Mouse (Mus musculus) heart, adult 11 months (tissue): ENCODE results near the gene Tor1a.

Experiments used
- DNase-seq: peaks from one replicate; pipeline ENCODE4 v3.0.0; 2022

The Tor1a gene

GRCm38 (mm10) chr2:30967352-30968327 lies at the start of gene Tor1a:
Tor1a (minus strand) TSS chr2:30967933.
- DNase-seq, result peak; percentile 99

DNA sequence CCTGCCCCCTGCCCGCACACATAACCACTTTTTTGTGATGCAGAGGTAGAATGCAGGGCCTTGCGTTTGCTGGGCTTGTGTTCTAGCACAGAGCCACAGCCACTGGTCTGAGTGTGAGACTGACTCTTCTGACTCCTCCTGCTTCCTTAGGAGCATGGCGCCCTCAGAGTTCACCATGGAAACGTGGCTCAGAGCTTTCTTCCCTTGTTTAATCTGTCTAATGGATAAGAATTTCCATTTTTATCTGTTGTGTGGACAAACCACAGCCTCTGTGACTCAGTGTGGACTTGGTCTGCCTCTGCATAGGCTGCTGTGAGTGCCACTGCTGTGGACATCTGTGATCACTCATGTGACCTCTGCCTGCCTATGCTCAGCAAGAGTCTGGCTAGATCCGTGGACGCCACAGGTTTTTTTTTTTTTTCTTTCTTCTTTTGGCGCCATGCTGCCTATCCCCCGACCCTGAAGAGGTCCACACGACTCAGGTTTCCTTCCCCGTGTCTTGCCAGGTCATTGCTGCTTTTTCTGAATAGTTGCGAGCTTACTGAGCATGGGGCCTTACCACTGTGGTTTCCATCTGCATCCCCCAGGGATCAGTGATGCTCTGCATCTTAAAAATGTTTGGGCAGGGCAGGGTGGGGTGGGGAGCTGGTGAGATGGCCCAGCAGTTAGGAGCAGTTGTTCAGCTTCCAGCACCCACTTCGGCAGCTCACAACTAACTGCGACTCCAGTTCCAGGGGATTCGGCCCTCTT lies 45.8 kb upstream of the Tor1a start:
- DNase-seq, result no peak

- DNase-seq, result no peak
Measured at GRCm38 (mm10) chr2:31007208-31007607, 39.5 kb upstream of the Tor1a start.

DNA sequence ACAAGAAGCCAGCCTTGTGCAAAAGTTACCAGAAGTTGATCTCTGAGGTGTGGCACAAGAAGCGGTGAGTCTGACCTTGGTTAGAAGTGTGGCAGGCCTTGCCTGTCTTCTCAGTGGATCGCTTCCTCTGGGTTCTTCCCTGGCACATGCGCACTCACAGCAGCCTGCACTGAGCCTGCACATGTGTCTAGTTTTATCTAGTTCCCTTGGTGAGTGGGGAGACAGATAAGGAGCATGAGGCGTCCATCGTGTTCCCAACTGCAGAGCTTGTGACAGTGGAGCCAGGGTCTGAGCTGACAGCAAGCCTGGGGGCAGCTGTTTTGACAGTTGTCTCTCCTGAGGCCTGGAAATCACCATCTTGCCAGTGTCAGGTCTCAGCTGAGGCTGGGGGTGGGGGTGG lies 38.7 kb upstream of the Tor1a start:
- DNase-seq, result peak; percentile 98

DNA sequence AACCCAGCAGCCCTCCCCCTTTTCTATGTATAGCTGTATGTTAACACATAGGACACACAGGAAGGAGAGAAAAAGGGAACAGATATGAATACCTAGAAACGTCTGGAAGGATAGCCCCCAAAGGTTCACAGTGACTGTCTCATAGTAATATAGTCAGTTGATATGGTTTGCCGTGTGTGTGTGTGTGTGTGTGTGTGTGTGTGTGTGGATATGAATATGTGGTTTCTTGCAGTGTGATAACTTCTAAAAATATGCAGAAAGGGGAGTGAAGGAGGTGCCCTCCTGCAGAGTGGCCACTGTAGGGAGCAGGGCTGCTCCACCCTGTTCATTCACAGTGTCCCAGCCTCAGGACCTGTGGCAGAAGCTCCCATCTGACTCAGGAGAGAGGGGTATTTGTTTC lies 37.7 kb upstream of the Tor1a start:
- DNase-seq, result no peak

GRCm38 (mm10) chr2:31002857-31003256 lies 35.1 kb upstream of the Tor1a start:
- DNase-seq, result no peak

DNA sequence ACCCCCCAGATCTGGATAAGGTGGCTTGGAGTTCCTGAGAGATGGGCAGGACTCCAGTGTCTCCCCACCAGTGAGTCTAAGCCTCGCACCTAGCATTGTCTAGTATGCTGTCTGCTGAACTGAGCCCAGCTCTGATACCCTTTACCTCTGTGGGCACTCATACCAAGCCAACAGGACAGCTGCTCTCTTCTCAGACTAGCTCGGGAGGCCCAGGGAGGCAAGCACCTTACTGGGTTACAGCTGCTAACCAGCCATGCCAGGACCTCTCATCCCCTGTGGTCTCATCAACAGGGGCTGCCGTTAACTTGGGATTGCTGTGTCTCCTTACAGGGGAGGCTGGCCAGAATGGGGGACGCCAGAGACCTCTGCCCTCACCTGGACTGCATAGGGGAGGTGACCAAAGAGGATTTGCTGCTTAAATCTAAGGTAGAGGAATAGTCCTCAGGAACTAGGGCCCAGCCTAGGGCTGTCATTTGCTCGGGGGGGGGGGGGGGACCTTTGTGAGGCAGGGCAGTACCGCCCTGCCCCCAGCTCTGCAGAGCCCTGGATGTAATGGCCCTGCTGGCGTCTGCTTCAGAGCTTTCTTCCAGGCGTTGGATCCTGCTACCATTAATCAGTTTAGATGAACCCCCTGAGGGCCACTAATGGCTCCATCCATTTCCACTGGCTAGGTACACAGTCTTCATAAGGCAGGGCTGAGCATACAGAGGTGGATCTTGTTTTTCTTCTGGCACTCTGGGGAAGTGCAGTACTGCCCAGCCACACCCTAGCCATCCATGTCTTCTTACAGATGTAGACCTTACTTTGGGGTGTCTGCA lies 30.9 kb upstream of the Tor1a start:
- no peak for DNase-seq

GRCm38 (mm10) chr2:30995432-30995996 lies 27.8 kb upstream of the Tor1a start:
- peak; percentile 96 for DNase-seq

GRCm38 (mm10) chr2:30994853-30995252 lies 27.1 kb upstream of the Tor1a start:
- no peak for DNase-seq

DNA sequence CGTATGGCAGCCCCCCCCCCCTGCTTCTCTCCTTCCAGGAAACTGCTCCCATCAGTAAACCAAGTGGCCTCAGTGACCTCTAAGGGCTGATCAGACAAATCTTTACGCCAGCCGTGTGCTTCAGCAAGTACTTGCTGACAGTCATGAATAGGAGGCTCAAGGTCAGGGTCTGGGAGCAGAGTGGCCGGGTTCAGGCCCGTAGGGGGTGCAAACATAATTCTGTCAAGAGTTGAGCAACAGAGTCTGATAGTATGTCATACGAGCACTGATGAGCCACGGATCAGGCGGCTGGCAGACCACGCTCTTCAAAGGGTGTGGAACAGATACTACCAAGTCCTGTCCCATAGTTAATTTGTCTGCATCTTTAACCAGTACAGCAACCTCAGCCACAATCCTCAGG lies 22.5 kb upstream of the Tor1a start:
- no peak for DNase-seq

- peak; percentile 93 for DNase-seq
Measured at GRCm38 (mm10) chr2:30985111-30986020, 17.6 kb upstream of the Tor1a start.

DNA sequence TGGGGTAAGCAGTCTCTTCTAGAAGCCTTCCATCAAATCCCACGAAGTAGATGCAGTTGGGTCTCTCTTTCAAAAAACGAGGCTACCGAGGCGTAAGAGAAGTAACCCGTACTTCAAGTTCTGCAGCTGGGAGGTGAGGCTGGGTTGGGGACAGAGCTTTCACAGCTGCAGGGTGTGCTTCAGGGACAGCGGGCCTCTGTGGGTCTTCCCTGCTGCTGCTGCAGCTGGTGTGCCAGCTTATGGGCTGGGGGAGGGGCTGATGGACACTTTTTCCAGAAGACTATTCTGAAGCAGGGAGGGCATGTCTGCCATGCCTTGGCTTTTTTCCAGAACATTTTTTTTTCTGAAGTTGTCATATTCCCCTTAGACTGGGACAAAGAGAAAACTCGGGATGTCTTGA lies 15.3 kb upstream of the Tor1a start:
- peak; percentile 93 for DNase-seq

DNA sequence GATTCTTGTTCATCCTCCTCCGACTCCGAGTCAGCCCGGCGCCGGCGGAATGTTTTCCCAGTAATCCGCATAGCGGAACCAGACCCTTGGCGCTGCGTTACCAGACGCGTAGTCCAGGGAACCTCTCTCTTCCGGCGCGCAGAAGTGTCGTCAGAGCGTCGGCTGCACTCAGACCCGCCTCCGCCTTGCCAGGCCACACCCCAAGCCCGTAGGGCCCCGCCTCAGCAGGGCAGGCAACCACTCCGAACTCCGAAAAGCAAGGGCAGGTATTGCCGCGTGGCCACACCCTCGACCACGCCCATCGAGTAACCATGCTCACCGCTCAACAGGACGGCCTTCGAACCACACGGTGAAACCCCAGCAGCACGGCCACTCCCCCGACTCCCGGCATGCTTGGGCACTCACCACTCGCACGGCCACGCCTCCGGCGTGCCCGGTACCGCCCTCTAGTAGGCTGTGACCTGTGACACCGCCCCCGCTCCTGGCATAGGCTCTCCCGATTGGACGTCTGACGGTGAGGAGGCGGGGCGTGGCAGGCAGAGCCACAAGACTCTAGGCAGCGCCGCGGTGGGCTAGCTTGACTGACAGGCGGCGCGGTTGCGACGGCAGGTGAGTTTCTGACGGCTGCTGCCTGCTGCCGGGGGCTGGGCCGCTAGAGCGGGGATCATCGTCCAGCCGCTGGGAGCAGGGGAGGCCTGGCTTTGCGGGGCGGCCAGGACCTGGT lies 14.2 kb upstream of the Tor1a start, which contains the start of the genes BC005624 and Usp20:
TSS of gene BC005624 (minus strand) at position 412 of the 724 bp plus-strand sequence.
TSS of gene Usp20 (plus strand) at position 490 of the 724 bp plus-strand sequence.
- DNase-seq, result peak; percentile 100

DNA sequence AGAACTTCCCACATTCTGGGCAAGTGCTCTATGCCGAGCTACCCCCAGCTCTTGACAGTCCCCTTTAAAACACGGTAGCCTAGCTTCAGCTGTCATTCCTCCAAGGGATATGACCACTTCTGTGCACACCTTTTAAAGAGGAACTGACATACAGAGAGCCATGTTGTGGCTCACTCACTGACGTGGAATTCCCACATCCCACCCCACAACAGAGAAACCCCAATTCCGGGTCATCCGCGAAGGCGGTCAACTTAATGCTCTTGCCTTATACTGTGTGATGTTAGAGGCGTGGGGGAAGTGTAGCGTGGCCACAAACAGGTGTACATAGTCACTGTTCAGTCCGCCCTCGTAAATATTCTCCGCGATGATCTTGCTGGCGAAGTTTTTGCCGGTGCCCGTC lies 907 bp downstream of the Tor1a start:
- DNase-seq, result peak; percentile 85

DNA sequence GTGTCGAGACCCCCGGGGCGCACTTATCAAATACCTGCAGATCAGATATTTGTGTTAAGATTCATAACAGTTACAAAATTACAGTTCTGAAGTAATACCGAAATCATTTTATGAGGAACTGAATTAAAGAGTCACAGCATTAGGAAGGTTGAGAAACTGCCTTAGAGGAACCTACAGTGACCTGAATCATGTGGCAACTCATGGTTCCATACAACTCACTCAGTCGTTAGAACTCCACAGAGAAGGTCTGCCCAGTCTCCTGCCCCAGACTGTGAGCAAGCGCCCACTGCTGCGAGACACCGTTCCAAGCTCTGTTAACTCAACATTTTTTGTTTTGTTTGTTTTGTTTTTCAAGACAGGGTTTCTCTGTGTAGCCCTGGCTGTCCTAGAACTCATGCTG lies 2.1 kb downstream of the Tor1a start:
- no peak for DNase-seq

DNA sequence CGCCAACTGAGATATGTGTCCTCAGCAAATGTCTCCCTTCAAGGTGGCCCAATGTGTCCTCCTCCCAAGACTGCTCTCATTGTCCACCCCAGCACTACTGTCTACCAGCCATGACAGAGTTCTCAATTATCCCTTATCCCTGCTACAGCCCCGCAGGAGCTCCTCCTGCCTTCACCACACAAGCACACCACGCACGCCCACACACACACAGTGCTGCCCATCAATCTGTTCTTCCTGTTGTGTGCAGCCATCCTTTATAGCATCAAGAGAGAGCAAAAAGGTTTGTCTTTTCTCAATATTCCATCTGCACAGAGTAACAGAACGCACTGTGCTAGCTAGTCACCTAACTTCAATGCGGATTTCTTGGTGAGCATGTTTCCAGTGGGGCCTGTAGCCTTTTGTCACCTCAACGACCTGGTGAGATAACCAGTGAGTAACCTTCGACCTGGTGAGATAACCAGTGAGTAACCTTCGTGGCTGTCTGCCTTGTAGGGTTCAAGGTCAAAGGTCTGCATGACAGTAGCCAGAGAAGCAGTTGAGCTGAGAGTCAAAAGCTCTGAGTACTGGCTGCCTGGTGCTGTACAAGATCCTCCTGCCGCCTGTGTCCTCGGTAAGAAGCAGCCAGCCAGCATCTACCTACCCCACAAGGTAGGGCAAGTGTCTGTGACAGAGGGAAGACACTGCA lies 5.0 kb downstream of the Tor1a start:
- DNase-seq, result no peak

GRCm38 (mm10) chr2:30959856-30960255 lies 7.9 kb downstream of the Tor1a start:
- DNase-seq, result no peak

- DNase-seq, result no peak
Measured at GRCm38 (mm10) chr2:30958726-30959125, 9.0 kb downstream of the Tor1a start.

DNA sequence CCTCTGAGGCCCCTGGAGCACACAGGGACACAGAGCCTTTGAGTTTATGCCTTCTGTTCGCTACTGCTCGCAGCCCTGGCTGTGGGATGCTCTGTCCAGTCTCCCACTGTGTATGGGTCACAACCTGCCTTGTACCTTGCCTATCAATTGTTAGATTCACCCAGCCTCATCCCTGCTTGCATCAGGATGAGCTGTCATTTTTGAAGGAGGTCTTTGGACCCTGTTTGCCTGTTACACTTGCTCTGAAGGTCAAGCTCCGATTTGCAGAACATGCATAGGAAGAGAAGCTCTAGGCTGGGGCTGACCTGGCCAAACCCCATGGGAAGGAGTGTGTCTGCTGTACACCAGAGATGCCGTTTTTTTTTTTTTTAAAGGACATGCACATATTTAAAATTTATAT lies 10.2 kb downstream of the Tor1a start:
- no peak for DNase-seq

DNA sequence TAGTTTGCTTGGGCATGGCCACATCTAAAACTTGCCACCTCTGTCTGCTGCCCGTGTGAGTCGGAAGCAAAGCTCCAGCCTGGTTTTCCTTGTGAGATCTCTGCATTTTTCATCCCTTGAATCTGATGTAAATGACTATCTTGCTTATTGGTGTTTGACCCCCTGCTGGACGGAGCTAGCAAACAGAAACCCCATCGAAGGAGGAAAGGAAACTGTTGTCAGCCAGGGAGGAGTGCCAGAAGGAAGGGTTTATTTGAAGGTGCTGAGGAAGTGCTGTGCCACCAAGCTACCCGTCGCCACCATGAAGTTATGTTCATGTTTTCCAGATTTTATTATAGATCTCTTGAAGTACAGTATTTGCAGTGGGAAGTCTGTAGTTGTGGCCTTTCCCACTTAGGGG lies 12.9 kb downstream of the Tor1a start:
- peak; percentile 94 for DNase-seq
